Mouse (Mus musculus): Measurements from ENCODE around the gene Rhot1.
"Not testable (repeated sequence)": the region's sequence is repeated elsewhere in the genome, so short reads cannot be mapped to it uniquely, and the experiment has no call there.

Gene Rhot1

DNA sequence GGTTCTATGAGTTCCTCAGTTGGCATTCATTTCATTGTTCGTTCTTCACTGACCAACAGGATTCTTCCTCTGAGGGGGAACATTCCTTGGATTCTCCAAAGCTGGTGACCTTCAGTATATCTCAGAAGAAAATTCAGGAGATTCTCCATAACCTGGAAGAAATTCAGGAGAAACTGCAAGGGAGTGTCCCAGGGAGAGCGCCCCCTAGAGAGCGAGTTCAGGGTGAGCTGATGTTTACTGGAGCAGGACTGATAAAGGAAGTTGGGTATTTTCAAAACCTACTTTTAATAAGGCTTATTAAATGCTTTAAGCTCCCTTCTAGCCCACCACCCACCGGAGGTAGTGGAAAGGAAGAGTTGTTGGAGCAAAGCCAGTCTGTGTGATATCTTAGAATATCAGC, 15.0 kb upstream of the Rhot1 start:
- DNase-seq (ENCODE audit: low spot score in 2 of 2) = no peak

DNA sequence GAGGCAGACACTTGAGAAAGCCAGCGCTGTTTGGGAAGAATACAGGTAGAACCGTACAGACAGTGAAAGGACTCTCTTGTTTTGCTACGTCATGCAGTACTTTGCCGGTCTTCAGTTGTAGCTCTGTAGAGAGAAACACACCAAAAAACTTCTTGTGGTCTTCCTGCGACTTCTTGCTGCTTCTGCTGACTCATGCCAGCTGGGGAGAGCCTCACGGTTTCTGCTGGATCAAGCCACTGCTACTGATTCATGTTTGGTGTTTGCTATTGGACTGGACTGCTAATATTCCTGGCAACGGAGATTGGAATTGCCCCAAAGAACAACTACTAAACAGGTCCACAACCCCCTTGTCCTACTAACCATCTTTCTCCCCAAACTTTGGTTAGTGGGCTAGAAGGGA, 12.5 kb upstream of the Rhot1 start:
- DNase-seq (ENCODE audit: low spot score in 2 of 2) = no peak

DNA sequence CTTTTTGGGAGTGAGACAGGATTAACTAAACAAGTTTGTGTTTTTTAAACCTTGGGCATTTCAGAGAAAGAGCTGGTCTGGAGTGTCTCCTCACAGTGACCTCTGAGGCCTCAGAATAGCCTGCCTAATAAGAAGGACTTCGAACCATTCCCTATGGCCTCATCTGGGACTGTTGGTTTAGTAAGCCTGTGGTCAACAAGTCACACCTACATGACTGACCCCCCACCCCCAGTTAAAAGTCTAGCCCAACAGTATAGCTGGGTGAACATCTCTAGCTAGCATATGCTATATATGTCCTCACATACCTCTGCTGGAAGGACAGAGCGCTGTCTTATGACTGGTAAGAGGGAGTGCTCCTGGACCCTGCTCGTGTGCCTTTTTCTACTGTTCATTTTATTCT, 9.5 kb upstream of the Rhot1 start:
- no peak for DNase-seq (ENCODE audit: low spot score in 2 of 2)

DNA sequence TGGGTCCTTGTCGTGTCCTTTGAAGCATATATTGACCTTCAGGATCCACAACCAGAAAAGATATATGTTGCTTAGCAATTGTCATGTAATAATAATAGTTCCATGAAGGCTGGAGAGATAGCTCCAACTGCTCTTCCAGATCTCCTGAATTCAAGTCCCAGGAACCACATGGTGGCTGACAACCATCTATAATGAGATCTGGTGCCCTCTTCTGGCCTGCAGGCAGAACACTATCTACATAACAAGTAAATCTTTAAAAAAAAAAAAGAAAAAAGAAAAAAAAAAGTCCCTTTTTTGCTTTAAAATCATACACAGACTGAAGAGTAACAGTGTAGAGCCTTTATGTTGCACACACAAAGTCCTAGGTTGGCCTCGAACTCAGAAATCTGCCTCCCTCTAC, 9.0 kb upstream of the Rhot1 start:
- no peak for DNase-seq (ENCODE audit: low spot score in 2 of 2)

DNA sequence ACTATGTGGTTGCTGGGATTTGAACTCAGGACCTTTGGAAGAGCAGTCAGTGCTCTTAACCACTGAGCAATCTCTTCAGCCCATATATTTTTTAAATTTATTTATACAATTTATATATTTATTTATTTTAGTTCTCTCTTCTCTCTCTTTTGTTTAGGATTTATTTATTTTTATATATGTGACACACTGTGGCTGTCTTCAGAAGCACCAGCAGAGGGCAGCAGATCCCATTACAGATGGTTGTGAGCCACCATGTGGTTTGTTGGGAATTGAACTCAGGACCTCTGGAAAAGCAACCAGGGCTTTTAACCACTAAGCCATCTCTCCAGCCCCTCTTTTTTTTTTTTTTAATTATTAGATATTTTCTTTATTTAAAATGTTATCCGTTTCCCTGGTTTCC, 8.5 kb upstream of the Rhot1 start:
- no peak for DNase-seq (ENCODE audit: low spot score in 2 of 2)

DNA sequence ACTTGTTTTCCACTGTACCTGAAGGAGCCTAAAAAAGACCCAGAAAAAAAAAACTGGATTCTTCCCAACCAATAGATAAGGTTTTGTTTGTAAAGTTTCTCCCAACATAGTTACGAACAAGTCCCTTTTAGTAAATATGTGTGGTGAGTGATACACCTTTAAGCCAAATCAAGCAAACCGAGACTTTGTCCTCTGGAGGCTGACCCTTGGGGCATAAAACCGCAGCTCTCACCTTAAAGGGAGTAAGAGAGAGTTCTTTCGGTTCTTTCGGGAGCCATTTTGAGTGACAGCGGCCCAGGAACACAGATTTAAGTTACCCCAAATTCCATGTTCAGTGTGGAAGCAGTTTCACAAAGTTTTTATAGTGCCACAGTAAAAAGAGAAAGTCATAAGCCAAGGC, 6.5 kb upstream of the Rhot1 start:
- no peak for DNase-seq (ENCODE audit: low spot score in 2 of 2)

DNA sequence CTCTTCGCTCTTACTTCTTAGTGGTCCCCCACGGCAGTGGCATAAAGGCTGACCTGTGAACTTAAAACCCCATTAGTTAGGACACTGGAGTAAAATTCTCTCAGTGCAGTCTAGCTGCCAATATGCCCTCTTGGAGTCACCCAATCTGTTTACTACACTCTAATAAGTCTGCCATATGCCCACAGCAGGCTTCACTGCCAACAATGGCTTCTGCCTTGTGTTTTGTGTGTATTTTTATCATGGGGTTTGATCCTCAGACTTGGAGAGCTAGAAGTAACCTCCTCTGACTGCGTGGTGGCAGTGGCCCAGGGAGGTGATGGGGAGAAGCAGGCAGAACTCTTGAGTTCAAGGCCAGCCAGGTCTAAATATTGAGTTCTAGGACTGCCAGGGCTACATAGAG, 4.8 kb upstream of the Rhot1 start:
- DNase-seq (ENCODE audit: low spot score in 2 of 2) = no peak

DNA sequence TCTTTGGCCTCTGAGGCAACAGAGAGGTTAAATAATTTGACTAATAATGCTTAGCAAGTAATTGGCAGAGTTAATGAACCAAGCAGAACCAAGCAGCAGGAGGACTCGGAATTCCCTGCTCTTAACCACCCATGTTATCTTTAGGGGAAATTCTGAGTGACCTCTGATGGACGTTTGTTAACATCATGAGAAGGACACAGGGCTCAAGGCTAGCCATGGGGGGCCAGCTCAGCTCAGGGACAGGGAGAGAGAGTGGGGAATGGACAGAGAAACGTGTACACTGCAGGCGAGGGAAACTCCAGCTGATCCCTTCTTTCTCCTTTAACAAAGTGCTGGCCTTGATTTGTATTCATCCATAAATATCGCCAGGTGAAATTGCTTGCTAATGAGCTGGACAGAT, 3.9 kb upstream of the Rhot1 start:
- no peak for DNase-seq (ENCODE audit: low spot score in 2 of 2)

DNA sequence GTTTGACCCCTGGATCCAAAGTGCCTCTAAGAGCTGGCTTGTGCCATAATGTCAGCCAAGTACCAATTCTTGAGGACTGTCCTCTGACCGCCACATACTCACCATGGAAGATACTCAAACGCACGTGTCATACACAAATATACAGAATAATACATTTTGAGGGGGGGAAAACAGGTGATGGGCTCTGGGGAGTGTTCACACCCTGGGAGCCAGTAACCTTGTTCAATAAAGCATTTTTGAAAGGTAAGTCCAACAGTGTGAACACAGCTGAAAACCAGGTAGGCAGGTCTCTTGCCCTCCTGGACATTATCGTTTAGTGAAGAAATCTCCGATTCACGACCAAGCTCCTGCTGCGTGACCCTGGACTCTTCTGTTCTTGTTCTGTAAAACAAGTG, 357 bp upstream of the Rhot1 start:
- DNase-seq (ENCODE audit: low spot score in 2 of 2) = no peak

DNA sequence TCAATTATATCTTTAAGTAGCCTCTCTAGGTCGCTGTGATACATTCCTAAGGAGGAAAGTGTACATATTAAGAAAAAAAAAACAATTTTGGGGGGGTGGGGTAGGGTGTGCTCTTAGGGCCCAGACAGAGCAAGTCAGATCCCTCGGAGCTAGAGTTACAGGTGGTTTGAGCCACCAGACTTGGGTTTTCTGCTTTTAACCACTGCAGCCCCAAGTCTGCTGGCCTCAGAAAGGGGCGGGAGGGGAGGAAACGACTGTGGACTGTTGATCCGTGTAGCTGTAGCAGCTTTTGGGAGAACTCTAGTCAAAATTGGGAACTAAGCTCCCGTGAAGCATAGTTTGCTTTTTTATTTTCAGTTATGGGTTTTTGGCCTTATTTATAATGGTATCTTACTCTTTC, 1.5 kb downstream of the Rhot1 start:
- no peak for DNase-seq (ENCODE audit: low spot score in 2 of 2)

DNA sequence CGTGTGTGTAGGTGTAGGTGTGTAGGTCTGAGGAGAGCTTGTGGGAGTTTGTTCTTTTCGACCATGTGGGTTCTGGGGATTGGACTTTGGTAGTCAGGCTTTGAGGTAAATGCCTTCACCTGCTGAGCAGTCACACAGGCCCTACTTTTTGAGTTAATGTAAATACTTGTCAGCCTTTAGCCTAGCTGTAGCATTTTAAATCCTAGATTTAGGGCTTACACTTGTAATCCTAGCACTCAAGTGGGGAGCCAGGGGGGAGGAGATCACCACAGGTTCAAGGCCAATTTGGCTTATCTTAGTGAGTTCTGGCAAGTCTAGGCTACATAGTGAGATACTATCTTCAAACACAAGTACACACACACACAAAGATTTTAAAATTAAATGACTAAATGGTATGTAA, 3.5 kb downstream of the Rhot1 start:
- DNase-seq (ENCODE audit: low spot score in 2 of 2) = no peak

DNA sequence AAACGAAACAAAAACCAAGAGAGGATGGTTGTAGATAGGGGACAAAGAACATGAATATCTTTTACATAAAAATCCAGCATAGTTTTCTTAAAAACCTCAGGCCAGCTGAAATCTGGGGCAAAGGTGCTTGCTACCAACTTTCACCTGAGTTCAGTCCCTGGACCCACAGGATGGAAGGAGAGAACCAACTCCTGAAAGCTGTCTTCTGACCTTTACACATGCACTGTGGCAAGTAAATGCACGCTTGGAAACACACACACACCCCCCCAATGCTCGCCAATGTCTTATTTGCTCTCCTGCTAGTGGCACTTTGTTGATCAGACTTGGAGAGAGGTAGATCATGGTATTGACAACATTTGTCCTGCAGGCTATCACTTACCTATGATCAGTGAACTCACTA, 6.5 kb downstream of the Rhot1 start:
- DNase-seq (ENCODE audit: low spot score in 2 of 2) = no peak

DNA sequence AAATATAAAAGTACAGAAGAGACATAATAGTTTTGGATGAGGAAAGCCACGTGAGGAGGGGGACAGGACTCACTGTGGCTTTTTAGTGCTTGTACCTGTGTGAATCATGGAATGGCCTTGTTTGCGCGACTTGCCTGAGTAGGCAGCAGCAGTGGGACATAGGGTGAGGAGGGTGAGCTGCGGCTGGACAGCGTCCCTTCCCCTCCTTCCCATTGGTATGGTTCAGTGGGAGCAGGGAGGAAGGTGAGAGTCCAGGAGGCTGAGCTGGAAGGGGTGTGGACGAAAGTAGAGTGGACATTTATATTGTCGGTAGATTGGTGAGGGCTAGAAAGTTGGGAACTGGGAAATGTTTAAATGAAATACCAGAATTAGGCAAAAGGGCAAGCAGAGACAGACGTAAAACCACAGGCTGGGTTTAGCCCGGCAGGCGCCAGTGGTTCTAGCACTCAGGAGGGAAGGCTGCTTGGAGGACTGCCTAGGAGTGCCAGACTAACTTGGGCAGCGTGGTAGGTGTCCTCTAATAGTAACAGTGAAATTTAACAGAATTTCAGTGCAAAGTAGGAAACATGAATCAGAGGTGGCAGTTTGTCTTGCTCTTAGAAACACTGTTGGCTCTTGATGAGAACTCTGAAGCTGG, 10.0 kb downstream of the Rhot1 start:
- no peak for DNase-seq (ENCODE audit: low spot score in 2 of 2)

DNA sequence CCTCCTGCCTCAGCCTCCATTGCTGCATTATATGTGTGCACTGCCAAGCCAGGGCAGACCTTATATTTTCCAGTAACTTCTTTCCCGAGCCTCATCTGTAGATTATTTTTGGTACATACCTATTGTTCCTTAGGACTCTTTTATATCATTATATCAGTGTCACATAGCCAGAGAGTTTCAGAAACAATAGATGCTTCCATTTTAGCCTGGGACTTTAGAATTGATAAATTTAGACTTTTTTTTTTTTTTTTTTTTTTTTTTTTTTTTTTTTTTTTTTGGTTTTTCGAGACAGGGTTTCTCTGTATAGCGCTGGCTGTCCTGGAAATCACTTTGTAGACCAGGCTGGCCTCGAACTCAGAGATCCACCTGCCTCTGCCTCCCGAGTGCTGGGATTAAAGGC, 21.2 kb downstream of the Rhot1 start:
- not testable (repeated sequence) for DNase-seq (ENCODE audit: low spot score in 2 of 2)

DNA sequence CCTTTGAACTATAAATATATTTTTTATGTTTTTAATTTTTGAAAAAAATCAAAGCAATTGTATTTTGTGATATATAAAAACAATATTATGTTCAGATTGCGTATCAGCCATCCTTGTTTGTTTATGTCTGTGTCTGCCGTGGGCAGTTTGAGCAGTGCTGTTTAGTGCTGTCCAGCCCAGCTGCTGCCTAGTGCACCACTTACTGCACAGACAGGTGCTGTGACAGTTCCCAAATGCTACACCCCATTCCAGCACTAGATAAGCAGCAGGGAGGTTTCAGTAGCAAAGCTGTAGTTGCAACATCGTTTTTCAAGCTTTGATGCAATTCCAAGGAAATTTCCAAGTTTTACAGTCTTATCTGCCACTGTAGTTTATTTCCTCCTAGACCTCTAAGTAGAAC, 28.5 kb downstream of the Rhot1 start:
- DNase-seq (ENCODE audit: low spot score in 2 of 2) = no peak

DNA sequence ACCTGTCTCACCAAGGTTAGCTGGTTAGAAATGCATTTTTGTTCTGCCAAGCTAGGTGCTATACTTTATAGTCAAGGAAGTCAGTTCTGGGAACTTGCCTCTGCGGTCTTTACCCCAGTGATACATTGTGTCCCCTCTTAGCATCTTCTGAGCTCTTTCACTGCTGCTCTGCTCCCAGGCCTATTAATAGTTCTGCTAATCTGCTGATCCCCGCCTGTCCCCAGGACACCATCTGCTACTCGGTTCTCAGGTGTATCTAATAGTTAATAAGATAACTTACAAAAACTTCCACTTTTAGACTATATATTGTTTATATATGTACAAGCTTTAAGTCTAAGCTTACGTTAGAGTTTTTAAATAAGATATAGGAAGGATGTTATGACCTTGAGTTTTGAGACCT, 29.5 kb downstream of the Rhot1 start:
- no peak for DNase-seq (ENCODE audit: low spot score in 2 of 2)

DNA sequence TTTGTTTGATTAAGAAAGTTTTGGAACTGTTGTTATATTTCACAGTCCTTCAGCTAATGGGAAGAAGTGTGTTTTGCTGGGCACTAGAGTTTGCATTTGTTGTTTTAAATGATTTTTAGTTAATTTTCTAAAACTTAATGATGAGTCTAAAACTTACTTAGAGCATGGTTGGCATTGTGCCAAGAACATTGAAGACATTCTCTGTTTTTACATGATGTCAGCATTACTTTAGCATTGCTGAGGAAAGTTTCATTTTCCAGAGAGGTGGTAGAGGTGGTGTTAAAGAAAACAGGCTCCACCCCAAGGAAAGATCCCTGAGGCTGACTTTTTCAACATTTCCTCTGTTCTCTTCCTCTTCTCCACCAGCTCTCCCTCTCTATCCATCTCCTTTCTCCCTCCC, 38.2 kb downstream of the Rhot1 start:
- DNase-seq (ENCODE audit: low spot score in 2 of 2) = no peak

DNA sequence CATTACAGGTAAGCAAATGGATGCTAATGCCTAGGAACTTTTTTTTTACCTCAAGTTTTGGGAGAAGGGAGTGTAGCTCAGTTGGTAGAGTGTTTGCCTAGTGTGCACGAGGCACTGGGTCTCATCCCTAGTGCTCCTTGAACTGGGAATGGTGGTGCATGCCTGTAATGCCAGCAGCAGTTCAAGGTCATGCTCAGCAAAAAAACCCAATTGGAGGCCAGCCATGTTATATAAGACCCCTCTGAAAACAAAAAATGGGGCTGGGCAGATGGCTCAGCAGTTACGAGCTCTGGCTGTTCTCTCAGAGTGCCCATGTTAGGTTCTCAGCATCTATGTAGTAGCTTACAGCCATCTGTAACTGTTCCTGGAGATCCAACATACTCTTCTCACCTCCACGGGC, 39.7 kb downstream of the Rhot1 start:
- DNase-seq (ENCODE audit: low spot score in 2 of 2) = no peak

DNA sequence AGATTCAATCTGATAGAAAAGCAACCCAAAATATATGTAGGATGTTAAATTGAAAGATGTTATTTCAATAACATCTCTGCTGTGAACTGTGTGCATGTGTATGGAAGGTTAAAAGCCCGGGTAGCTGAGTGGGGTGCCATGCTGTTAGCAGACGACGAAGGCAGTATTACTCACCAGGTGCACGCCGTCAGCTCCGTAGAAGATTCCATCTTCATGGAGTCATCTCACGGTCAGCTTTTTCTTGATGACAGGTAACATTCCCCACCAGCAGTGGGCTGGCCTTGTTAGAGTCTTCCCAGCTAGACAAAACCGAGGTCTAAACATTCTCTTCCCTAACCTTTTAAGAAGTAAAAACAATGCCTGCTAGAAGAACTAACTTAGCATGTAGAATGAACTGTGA, 55.3 kb downstream of the Rhot1 start:
- DNase-seq (ENCODE audit: low spot score in 2 of 2) = no peak

DNA sequence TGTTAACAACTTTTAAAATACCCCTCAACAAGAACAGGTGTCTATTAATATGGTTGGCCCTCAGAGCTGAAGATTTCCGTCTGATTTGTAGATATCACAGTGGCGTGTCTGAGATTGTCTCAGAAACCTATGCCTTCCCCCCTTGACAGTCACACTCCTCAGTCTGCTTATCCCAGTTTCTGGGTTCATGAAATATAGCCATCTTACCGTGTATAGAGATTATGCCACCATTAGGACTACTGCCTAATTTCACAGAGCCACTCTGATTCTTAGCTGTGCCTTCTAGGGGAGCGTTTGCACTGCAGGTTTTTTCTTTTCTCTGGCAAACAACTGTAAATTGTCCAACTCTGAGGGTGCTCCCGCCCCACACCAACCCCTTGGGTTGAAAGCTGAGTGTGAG, 62.3 kb downstream of the Rhot1 start:
- DNase-seq (ENCODE audit: low spot score in 2 of 2) = no peak

DNA sequence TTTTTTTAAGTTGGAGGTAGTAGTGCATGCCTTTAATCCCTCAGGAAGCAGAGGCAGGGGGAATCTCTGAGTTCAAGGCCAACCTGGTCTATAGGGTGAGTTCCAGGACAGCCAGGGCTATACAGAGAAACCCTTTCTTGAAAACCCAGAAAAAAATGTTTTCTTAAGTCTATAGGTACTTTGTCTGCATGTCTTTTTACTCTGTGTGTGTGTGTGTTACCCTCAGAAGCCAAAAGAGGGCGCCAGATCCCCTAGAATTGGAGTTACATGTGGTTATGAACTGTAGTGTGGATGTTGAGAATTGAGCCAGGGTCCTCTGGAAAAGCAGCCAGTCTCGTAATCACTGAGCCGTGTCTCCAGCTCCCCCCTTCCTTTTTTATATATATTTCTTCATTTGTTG, 66.2 kb downstream of the Rhot1 start:
- DNase-seq (ENCODE audit: low spot score in 2 of 2) = no peak

DNA sequence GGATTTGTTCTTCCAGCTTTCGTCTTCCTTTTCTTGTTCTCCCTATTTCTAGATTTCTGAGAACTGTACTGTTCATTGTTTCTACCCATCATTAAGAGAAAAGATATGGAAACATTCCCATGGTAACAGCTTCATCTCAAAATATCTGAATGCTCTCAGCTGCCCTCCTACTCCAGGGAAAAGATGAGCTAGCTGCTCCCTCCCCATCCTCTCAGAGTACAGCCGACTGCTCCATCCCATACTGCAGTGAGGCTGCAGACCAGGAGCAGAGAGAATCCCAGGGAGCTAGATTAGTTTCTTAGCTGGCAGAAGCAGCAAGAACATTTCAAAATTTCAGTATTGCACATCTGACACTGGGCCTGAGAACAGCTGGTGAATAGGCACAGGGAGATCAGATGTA, 69.2 kb downstream of the Rhot1 start:
- no peak for DNase-seq (ENCODE audit: low spot score in 2 of 2)

DNA sequence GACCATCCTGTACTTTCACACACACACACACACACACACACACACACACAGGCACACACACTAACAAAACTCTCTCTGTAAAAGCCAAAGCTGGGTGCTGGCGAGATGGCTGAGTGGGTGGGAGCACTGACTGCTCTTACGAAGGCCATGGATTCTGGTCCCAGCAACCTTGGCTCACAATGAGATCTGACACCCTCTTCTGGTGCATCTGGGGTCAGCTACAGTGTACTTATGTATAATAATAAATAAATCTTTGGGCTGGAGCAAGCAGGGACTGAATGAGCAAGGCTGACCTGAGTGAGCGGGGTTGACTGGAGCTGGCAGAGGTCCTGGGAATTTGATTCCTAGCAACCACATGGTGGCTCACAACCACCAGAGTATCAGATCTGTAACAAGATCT, 75.0 kb downstream of the Rhot1 start:
- DNase-seq (ENCODE audit: low spot score in 2 of 2) = no peak

DNA sequence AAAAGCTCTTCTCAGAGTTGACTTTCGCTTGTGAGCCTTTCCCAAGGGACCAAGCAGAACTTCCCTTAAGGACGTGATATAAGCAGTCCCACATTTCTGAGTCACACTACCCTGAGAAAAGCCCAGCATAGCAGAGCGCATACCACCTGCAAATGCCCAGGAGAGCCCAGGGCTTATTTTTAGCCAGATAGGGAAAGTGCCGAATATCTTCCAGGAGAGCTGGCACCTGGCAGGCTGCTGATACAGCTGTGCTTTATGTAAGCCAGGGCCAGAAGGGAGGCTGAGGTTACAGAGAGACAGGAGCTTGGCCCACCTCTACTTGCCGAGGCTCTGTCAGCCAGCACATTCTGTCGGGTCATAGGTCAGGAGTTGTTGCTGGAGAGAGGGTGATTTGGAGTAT, 75.8 kb downstream of the Rhot1 start:
- DNase-seq (ENCODE audit: low spot score in 2 of 2) = no peak

DNA sequence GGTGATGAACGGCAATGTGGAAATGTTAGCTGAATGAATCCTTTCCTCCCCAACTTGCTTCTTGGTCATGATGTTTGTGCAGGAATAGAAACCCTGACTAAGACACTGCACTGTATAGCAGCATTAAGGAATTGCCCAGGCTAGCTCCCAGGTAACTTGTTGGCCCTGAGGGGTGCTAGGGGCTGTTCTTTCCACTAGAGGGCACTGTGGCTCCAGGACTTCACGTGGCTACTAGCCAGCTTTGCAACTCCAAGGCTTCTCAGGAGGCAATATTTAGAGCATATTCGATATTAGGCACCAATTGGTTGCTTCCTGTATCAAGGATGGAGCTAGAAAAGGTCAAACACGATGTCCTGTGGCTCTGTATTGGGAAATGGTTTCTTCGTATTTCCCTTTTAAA, 78.3 kb downstream of the Rhot1 start:
- DNase-seq (ENCODE audit: low spot score in 2 of 2) = peak in 1 of 2 experiments; percentile 76

Data from cerebellum, postnatal 4 days (tissue).